26 mouse cellular contexts compared by ENCODE assay signal in genomic region chr2:6194497-6194896, GRCm38 (mm10). TPM values are rescaled to one million over a fixed set of nuclear protein-coding genes. Genes with fewer than 3 reads are reported as not detected.
DNase-seq lines count a peak whose midpoint lies in the region; ATAC-seq and TF ChIP-seq lines count a peak whose summit lies in the region.
"Had no signal": no experiment of that assay in that cellular context is flagged by ENCODE, and none has a peak within 500 bp of the region (broad histone marks: within the 10 kb centered on the region; RNA-seq: fewer than 3 reads in every experiment).

No protein-coding gene starts in this region.

- 0 out of 2 replicates have a peak, but pooled peaks cover 2% of the 10 kb centered on the region for H3K27me3 ChIP-seq in hindbrain, embryonic 13.5 days
- H3K27me3 ChIP-seq in hindbrain, embryonic 10.5 days (ENCODE audit: insufficient read depth, poor library complexity, severe bottlenecking): 0 out of 2 replicates have a peak, but pooled peaks cover 9% of the 10 kb centered on the region
- H3K27me3 ChIP-seq in lung, embryonic 14.5 days (ENCODE audit: insufficient read depth, low read length): no peaks in the 10 kb centered on the region
- H3K27me3 ChIP-seq in neural tube, embryonic 12.5 days (replicated peaks): no peaks in the 10 kb centered on the region
- H3K27me3 ChIP-seq: kidney, embryonic 15.5 days had no signal

- H3K9me3 ChIP-seq in hindbrain, embryonic 13.5 days: no peaks in the 10 kb centered on the region
- no peaks in the 10 kb centered on the region for H3K9me3 ChIP-seq in hindbrain, embryonic 10.5 days
- H3K9me3 ChIP-seq in lung, embryonic 14.5 days (ENCODE audit: low read depth, low read length): no peaks in the 10 kb centered on the region
- H3K9me3 ChIP-seq in neural tube, embryonic 12.5 days: no peaks in the 10 kb centered on the region
- H3K9me3 ChIP-seq: embryonic facial prominence, embryonic 13.5 days; heart, embryonic 12.5 days; kidney, embryonic 15.5 days had no signal

- no peak overlapping the region for H3K4me3 ChIP-seq in hindbrain, embryonic 13.5 days
- H3K4me3 ChIP-seq in hindbrain, embryonic 10.5 days: no peak overlapping the region
- no peak overlapping the region for H3K4me3 ChIP-seq in lung, embryonic 14.5 days (ENCODE audit: low read depth, low read length)
- H3K4me3 ChIP-seq in neural tube, embryonic 12.5 days: no peak overlapping the region
- H3K4me3 ChIP-seq: embryonic facial prominence, embryonic 13.5 days; heart, embryonic 12.5 days; kidney, embryonic 15.5 days; myocyte had no signal

- H3K4me1 ChIP-seq in hindbrain, embryonic 13.5 days (replicated peaks): peaks cover 29% of the 10 kb centered on the region
- H3K4me1 ChIP-seq in hindbrain, embryonic 10.5 days (replicated peaks): peaks cover 23% of the 10 kb centered on the region
- H3K4me1 ChIP-seq in lung, embryonic 14.5 days (ENCODE audit: insufficient read depth): 0 out of 2 replicates have a peak, but pooled peaks cover 9% of the 10 kb centered on the region
- peaks cover 13% of the 10 kb centered on the region for H3K4me1 ChIP-seq in neural tube, embryonic 12.5 days

- H3K27ac ChIP-seq in hindbrain, embryonic 13.5 days: peak overlapping the region; percentile 4; the same call in 1 of the 2 replicates
- no peak overlapping the region for H3K27ac ChIP-seq in hindbrain, embryonic 10.5 days
- H3K27ac ChIP-seq in lung, embryonic 14.5 days (ENCODE audit: low read depth): no peak overlapping the region
- no peak overlapping the region for H3K27ac ChIP-seq in neural tube, embryonic 12.5 days
- H3K27ac ChIP-seq: embryonic facial prominence, embryonic 13.5 days; kidney, embryonic 15.5 days had no signal

- no peak overlapping the region for H3K9ac ChIP-seq in hindbrain, embryonic 13.5 days
- no peak overlapping the region for H3K9ac ChIP-seq in lung, embryonic 14.5 days
- H3K9ac ChIP-seq in neural tube, embryonic 12.5 days: no peak overlapping the region
- H3K9ac ChIP-seq: embryonic facial prominence, embryonic 13.5 days; heart, embryonic 12.5 days; kidney, embryonic 15.5 days had no signal

- 65% methylated on average over 7 of the region's 7 CpGs for WGBS in hindbrain, embryonic 13.5 days
- WGBS in hindbrain, embryonic 10.5 days: 85% methylated on average over 7 of the region's 7 CpGs
- 71% methylated on average over 7 of the region's 7 CpGs for WGBS in lung, embryonic 14.5 days
- 74% methylated on average over 7 of the region's 7 CpGs for WGBS in neural tube, embryonic 12.5 days

- DNase-seq in hindbrain, embryonic 10.5 days (ENCODE audit: low spot score): no peak
- DNase-seq in lung, embryonic 14.5 days: no peak
- DNase-seq in lung, postnatal 25 days (ENCODE audit: low spot score): no peak
- DNase-seq in neural tube, embryonic 10.5 days (ENCODE audit: extremely low spot score, low spot score): no peak
- DNase-seq in retina, postnatal 1 day: peak; percentile 54
- DNase-seq in spleen, postnatal 10 days (ENCODE audit: low spot score in 2 of 2): no peak
- DNase-seq: adrenal gland, adult 8-10 months; cerebellum, adult 11-12 months; cerebellum, postnatal 25 days; gastrocnemius, postnatal 10 days; heart, postnatal 10 days; kidney, postnatal 36 days; layer of hippocampus, postnatal 36 days; lung, adult 18-20 months; lung, postnatal 4 days; right cerebral cortex, postnatal 25 days; spleen, adult 18-20 months had no signal

- ATAC-seq in hindbrain, embryonic 13.5 days (ENCODE audit: low FRiP score): no peak
- ATAC-seq in lung, embryonic 14.5 days (ENCODE audit: insufficient read depth): 0 out of 2 replicates have a peak, but pooled peaks have one; percentile 22
- 0 out of 2 replicates have a peak, but pooled peaks have one; percentile 15 for ATAC-seq in neural tube, embryonic 12.5 days (ENCODE audit: low FRiP score, low read depth)
- ATAC-seq: activated CD4-positive, CD25-positive, alpha-beta regulatory T cell, adult 4 months; forebrain, embryonic 14.5 days; intestine, postnatal 0 days had no signal

- H3K36me3 ChIP-seq in hindbrain, embryonic 13.5 days: no peaks in the 10 kb centered on the region
- H3K36me3 ChIP-seq in hindbrain, embryonic 10.5 days: no peaks in the 10 kb centered on the region
- no peaks in the 10 kb centered on the region for H3K36me3 ChIP-seq in lung, embryonic 14.5 days (ENCODE audit: insufficient read depth)
- H3K36me3 ChIP-seq in neural tube, embryonic 12.5 days: no peaks in the 10 kb centered on the region
- H3K36me3 ChIP-seq: embryonic facial prominence, embryonic 13.5 days; heart, embryonic 12.5 days; kidney, embryonic 15.5 days had no signal

- TF ChIP-seq CTCF in lung, embryonic 14.5 days (IDR thresholded peaks at IDR 0.05; ENCODE audit: low read depth): no peak

- no peak overlapping the region for H3K4me2 ChIP-seq in hindbrain, embryonic 13.5 days
- H3K4me2 ChIP-seq in lung, embryonic 14.5 days: no peak overlapping the region
- no peak overlapping the region for H3K4me2 ChIP-seq in neural tube, embryonic 12.5 days (replicated peaks)
- H3K4me2 ChIP-seq: embryonic facial prominence, embryonic 13.5 days; heart, embryonic 12.5 days; kidney, embryonic 15.5 days had no signal

RNA-seq across cellular contexts. Expression of gene Echdc3, which starts 18.3 kb away (rescaled TPM):
- polyA plus RNA-seq in hindbrain, embryonic 13.5 days (2015; fragmentation: Nextera tagmentation; extraction: Ambion mirVana): 1.8 and 2.3 TPM in 2 replicates
- polyA plus RNA-seq in hindbrain, embryonic 10.5 days (2016; fragmentation: Nextera tagmentation; extraction: Ambion mirVana): 2.4 and 2.6 TPM in 2 replicates
- polyA plus RNA-seq in lung, embryonic 14.5 days (2014; fragmentation: Nextera tagmentation; extraction: Ambion mirVana): 6.1 and 8.1 TPM in 2 replicates
- 1.5 and 1.9 TPM in 2 replicates for polyA plus RNA-seq in neural tube, embryonic 12.5 days (2016; fragmentation: Nextera tagmentation; extraction: Ambion mirVana)
- polyA plus RNA-seq: activated CD4-positive, CD25-positive, alpha-beta regulatory T cell, adult 4 months had no signal
